Mouse (Mus musculus) thymus, postnatal 0 days (tissue): ENCODE measurements around the gene Furin. TPM values are rescaled to one million over a fixed set of nuclear protein-coding genes. Genes with fewer than 3 reads are reported as not detected.

Experiments used
- DNase-seq: peaks from one replicate; pipeline ENCODE4 v3.0.0-alpha.2; 2015; ENCODE audit warnings: low spot score
- polyA plus RNA-seq: library from polyadenylated mRNA; unstranded; fragments of >200 nt; fragmentation: Nextera tagmentation; extraction: Ambion mirVana; gene quantifications from 2 replicates; pipeline ENCODE4 v1.2.1, GENCODE M21; 2015

Furin gene
- polyA plus RNA-seq, 1 experiment from 2014 or later = 9.1 TPM

GRCm38 (mm10) chr7:80343270-80344018 is 61.8 kb downstream of the Furin start:
- DNase-seq = no peak

GRCm38 (mm10) chr7:80342858-80343257 is 62.4 kb downstream of the Furin start, which contains the start of gene Hddc3:
Gene Hddc3 (plus strand): TSS chr7:80343104.
- peak; percentile 98 for DNase-seq

- no peak for DNase-seq
Observed at GRCm38 (mm10) chr7:80341793-80342192, 63.4 kb downstream of the Furin start.

DNA sequence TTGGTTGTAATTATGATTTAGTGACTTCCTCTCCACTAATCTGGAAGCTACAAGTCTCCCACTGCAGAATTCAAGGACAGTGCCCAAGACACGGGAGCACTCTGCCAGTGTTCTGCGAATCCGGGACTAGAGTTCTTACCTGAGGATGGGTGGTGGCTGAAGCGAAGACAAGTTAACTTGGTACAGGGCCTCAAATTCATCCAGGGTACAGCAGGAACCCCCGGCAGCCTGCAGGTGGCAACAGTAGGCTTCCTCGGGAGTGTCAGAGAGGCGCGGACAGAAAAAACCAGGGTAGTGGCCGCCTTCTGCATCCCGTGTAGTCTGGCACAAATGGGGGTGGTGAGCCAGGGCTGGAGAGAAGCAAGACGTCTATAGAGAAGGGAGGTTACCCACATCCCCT is 64.4 kb downstream of the Furin start, which contains the start of gene Unc45a:
TSS of gene Unc45a (minus strand) at position 213 of the 400 bp plus-strand sequence.
- DNase-seq = peak; percentile 84

DNA sequence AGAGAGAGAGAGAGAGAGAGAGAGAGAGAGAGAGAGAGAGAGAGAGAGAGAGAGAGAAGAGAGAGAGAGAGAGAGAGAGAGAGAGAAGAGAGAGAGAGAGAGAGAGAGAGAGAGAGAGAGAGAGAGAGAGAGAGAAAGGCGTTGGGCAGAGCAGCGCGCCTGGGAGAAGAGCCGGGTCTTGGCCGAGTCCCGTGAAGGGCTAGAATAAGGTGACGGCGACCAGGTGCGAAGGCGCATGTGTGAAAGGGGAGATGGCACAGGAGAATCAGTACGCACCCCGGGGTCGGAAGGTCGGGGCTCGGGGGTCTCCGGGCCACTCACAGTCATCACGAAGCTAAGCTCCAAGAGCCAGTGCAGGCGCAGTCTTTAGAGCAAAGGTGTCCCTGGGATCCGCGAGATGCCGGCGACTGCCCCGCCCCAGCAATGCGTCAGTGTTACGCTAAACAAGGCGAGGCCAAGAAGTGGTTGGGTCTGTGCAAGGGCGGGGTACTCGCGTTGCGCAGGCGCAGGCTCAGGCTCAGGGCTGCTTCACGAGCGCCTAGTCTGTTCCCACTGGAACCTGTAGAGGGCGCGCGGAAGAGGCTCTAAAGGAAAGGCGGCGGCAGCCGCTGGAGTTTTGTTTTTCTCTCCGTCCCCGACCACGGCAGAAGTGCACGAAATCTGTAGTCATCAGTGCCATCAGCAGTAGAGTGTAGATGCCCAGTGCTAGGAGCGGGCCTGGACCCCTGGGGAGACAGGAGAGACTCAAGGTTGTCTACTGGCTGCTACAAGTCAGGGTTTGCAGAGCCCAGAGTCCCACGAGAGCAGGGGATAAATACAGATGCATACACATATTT is 65.2 kb downstream of the Furin start:
- DNase-seq = peak; percentile 99

- DNase-seq = peak; percentile 37
Observed at GRCm38 (mm10) chr7:80339371-80339770, 65.9 kb downstream of the Furin start.

Other genes starting within 250 kb of the Furin start
- gene Sema4b, start 218.6 kb downstream of the Furin start, polyA plus RNA-seq = 16.8 and 20.9 TPM in 2 replicates
- gene Cib1, start 172.6 kb downstream of the Furin start, polyA plus RNA-seq = 186 and 189 TPM in 2 replicates
- 2.7 and 3.4 TPM in 2 replicates for gene Gdpgp1, start 172.6 kb downstream of the Furin start, polyA plus RNA-seq
- 0.44 and 0.70 TPM in 2 replicates for gene Ttll13, start 159.1 kb downstream of the Furin start, polyA plus RNA-seq
- 65.6 and 65.8 TPM in 2 replicates for gene Ngrn, start 144.2 kb downstream of the Furin start, polyA plus RNA-seq
- 5.6 and 6.8 TPM in 2 replicates for gene Vps33b, start 135.8 kb downstream of the Furin start, polyA plus RNA-seq
- 103 and 113 TPM in 2 replicates for gene Prc1, start 111.0 kb downstream of the Furin start, polyA plus RNA-seq
- 5.0 and 10.5 TPM in 2 replicates for gene Rccd1, start 81.0 kb downstream of the Furin start, polyA plus RNA-seq
- 31.0 and 32.3 TPM in 2 replicates for gene Unc45a, start 64.4 kb downstream of the Furin start, polyA plus RNA-seq
- 8.4 and 12.7 TPM in 2 replicates for gene Hddc3, start 62.3 kb downstream of the Furin start, polyA plus RNA-seq
- gene Man2a2, start 34.1 kb downstream of the Furin start, polyA plus RNA-seq = 7.1 and 10.3 TPM in 2 replicates
- gene Fes, start 17.5 kb downstream of the Furin start, polyA plus RNA-seq = 7.3 and 7.8 TPM in 2 replicates
- gene Blm, start 129.7 kb upstream of the Furin start, polyA plus RNA-seq = 14.6 and 19.5 TPM in 2 replicates